Mouse (Mus musculus) embryo, embryonic 10 days (tissue): ENCODE measurements at regions not wholly inside any gene's neighbourhood (a gene's known extent, or its start where the extent isn't known, plus 50 kb on each side); places are given as distances from the start of the nearest gene placed in this dataset.
A peak's percentile ranks its signal among the peaks of the same experiment; 100 is the strongest.

ENCODE experiments used
- DNase-seq: peaks from one replicate; pipeline ENCODE4 v3.0.0-alpha.2; 2015; ENCODE audit warnings: low spot score

GRCm38 (mm10) chr13:84565644-84566532, 343.8 kb downstream of the Tmem161b start:
- DNase-seq = peak; percentile 4

GRCm38 (mm10) chr13:84566533-84566832, 344.4 kb downstream of the Tmem161b start:
- no peak for DNase-seq

- DNase-seq = no peak
Observed at GRCm38 (mm10) chr13:84569371-84569770, 347.3 kb downstream of the Tmem161b start.

GRCm38 (mm10) chr13:84570206-84570605, 348.1 kb downstream of the Tmem161b start:
- no peak for DNase-seq

GRCm38 (mm10) chr13:84570984-84571844, 349.1 kb downstream of the Tmem161b start:
- DNase-seq = peak; percentile 89

- DNase-seq = peak; percentile 13
Observed at GRCm38 (mm10) chr13:84571845-84572193, 349.7 kb downstream of the Tmem161b start.

- no peak for DNase-seq
Observed at GRCm38 (mm10) chr13:84572231-84572630, 350.1 kb downstream of the Tmem161b start.

GRCm38 (mm10) chr13:84596585-84597142, 374.6 kb downstream of the Tmem161b start:
- no peak for DNase-seq

- no peak for DNase-seq
Observed at GRCm38 (mm10) chr13:84602612-84603011, 380.5 kb downstream of the Tmem161b start.

GRCm38 (mm10) chr13:84612497-84612896, 390.4 kb downstream of the Tmem161b start:
- DNase-seq = peak; percentile 86

GRCm38 (mm10) chr13:84613004-84613403, 390.9 kb downstream of the Tmem161b start:
- peak; percentile 43 for DNase-seq

GRCm38 (mm10) chr13:84624691-84625090, 402.6 kb downstream of the Tmem161b start:
- no peak for DNase-seq

- DNase-seq = peak; percentile 30
Observed at GRCm38 (mm10) chr13:84625527-84625926, 403.4 kb downstream of the Tmem161b start.

GRCm38 (mm10) chr13:84625927-84626326, 403.8 kb downstream of the Tmem161b start:
- DNase-seq = peak; percentile 69

GRCm38 (mm10) chr13:84626397-84626796, 404.3 kb downstream of the Tmem161b start:
- peak; percentile 71 for DNase-seq

GRCm38 (mm10) chr13:84630686-84631085, 408.6 kb downstream of the Tmem161b start:
- DNase-seq = no peak

- no peak for DNase-seq
Observed at GRCm38 (mm10) chr13:84632493-84632892, 410.4 kb downstream of the Tmem161b start.

GRCm38 (mm10) chr13:84636831-84637230, 414.7 kb downstream of the Tmem161b start:
- no peak for DNase-seq

- DNase-seq = no peak
Observed at GRCm38 (mm10) chr13:84637606-84638005, 415.5 kb downstream of the Tmem161b start.

- DNase-seq = no peak
Observed at GRCm38 (mm10) chr13:84638401-84638934, 416.4 kb downstream of the Tmem161b start.

- DNase-seq = peak; percentile 60
Observed at GRCm38 (mm10) chr13:84639087-84640022, 417.3 kb downstream of the Tmem161b start.
